Mouse (Mus musculus): ENCODE measurements around the gene Sema7a.

Gene Sema7a

DNA sequence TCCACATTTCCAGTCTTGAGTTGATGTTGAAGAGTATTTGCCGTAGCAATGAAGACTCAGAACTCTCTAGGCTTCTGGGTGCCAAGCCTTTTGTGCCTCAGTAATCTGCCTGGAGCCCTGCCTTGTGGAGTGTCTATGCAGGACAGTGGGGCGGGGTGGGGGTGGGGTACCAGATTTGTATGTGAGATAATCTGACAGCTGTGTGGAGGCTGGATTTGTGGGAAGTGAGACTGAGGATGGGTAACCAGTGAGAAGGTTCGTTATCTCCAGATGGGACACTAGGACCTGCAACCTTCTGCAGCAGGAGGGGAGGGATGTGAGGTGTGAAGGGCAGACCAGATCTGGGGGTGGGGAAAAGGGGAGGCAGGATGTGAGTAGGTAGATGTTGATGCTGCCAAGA lies 7.7 kb upstream of the Sema7a start:
- POLR2A ChIA-PET: interaction anchor here in 2 of 4 experiments (0.8 to 10.8 kb wide), 6 partner anchors 8 to 67 kb away, joined by 4 to 104 read pairs (median 6); partner anchors contain the start of genes Ubl7 (in 2 of the 2) and Sema7a (in 1 of the 2)

DNA sequence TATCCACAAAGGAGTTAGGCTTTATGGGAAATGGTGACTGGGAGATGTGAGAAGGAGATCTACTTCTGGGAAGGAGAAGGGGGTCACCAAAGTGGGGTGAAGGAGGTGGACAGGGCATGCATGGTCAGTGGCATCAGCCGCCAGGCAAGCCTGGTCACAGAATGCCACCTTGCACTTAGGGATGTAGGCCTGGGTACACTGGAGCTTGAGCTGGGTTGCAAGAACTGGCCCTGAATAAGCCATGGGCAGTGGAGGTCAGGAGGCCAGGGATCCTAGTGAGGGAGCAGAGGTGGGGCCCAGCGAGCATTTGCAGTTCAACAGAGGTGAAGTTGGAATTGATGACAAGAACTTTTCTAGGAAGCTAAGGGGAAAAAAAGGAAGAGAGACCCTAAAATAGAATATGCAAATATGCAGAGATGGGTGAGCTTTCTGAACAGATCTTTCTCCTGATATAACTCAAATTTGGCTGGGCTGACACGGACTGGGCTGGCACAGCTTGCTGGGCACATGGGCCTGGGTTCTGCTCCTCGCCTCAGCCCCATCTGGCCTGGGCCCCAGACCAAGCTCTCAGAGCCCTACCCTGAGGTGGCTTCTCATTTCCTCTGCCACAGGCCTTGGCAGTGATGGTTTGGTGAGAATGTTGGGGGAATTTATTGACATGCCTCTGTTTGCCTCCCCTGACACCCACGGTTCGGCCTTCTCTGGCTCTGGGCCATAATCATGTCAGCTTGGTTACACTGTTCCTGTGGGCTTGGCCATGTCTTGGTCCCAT lies 6.9 kb upstream of the Sema7a start:
- ChIA-PET CTCF (interaction anchor here in 3 of 4 experiments (0.7 to 1.7 kb wide), 5 partner anchors 11 to 71 kb away, joined by 3 to 5 read pairs (median 3); no protein-coding TSS in a partner anchor), POLR2A (interaction anchor here in 3 of 4 experiments (0.8 to 10.8 kb wide), 5 partner anchors 11 to 66 kb away, joined by 3 to 104 read pairs (median 5); partner anchors contain the start of gene Ubl7 (in 2 of the 3))

More for the DNA sequence above, 7.7 kb upstream of the Sema7a start:
- CTCF ChIA-PET: interaction anchor here in 3 of 4 experiments (0.7 to 1.8 kb wide), 5 partner anchors 12 to 70 kb away, joined by 3 to 12 read pairs (median 3); no protein-coding TSS in a partner anchor

DNA sequence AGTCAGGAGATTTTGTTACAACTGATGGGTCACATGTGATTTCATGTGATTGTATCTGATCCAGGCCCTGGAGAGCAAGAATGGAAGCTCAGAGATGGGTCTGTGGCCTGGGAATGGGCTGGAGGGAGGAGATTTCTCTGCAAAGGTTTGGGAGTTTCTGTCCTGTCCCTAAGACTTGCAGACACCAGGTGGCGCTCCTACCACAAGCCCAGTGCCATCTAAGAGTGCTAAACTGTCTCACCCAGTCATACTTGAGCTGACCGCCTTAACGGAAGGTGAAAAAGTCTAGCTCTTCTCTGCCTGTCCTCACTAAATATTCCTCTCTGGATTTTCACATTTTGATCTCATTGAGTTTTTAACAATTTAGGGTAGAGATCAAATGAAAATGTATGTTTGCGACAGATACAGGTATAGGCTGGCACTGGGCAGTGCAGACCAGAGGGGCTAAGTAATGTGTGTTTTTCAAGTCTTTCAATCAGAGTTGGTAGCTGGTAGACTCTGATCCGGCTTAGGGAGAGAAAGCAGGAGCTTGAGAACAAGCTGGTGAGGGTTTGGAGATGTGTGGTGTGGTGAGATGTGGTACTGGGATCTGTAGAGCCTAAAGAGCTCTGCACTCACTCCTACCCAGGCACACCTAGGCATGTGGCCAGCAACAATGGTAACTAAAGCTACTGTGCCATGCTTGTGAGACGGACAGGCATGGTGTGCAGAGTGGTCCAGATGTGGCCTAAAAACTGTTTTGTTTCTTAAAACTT lies 4.1 kb upstream of the Sema7a start:
- ChIA-PET POLR2A (interaction anchor here (0.6 to 10.8 kb wide), 26 partner anchors 9 to 284 kb away, joined by 3 to 104 read pairs (median 4); partner anchors contain the start of gene Ubl7 (in 3 of the 4)), CTCF (interaction anchor here (0.5 to 9.9 kb wide), 98 partner anchors 9 to 938 kb away, joined by 3 to 148 read pairs (median 4); partner anchors contain the start of genes Islr (in 3 of the 4), Islr2 (in 3 of the 4), Arid3b (in 2 of the 4) and Cyp11a1 (in 2 of the 4))

DNA sequence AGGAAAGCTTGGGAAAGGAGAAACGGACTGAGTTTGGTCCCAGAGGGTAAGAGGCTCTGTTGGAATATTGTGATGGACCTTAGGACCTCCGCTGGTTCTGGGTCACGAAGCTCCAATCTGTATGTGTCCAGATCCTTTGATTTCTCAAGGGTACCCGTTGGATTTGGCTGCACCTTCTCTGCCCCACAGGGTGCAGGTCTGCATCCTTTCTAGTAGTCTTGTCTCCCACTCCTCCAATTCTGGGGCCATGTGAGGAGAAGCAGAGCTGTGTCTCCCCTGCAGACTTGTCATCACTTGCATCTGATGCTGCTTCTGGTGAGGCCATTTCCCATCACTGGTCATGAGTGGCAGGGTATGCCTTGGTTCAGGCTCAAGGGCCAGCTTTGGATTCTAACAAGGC lies 2.7 kb upstream of the Sema7a start:
- CTCF ChIA-PET: interaction anchor here (0.6 to 9.9 kb wide), 15 partner anchors 8 to 151 kb away, joined by 3 to 148 read pairs (median 21); partner anchors contain the start of gene Ubl7 (in 1 of the 4)
- POLR2A ChIA-PET: interaction anchor here in 2 of 4 experiments (1.4 to 10.8 kb wide), 5 partner anchors 10 to 283 kb away, joined by 3 to 104 read pairs (median 6); no protein-coding TSS in a partner anchor

DNA sequence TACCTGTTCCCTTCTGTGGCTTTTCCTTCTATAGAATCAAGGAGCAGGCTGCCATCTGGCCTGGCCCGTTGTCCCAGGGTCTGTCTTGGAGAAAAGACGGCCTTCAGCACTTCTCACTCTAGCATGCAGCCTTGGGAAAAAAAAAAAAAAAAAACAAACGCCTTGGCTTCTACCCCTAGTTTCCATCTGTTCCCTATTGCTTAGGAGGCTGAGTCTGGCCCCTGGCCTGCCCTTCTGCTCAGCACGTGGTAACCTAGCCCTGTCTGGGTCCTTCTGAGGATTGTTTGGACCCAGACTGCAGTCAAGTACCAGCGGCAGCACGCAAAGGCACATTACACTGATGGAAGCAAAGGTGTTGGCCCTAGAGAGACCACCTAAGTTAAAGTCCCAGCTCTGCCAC lies 2.3 kb upstream of the Sema7a start:
- CTCF ChIA-PET: interaction anchor here in 2 of 4 experiments (1.3 to 9.9 kb wide), 5 partner anchors 53 to 66 kb away, joined by 3 to 148 read pairs (median 35); no protein-coding TSS in a partner anchor
- POLR2A ChIA-PET: interaction anchor here in 2 of 4 experiments (1.4 to 10.8 kb wide), 3 partner anchors 9 to 62 kb away, joined by 3 to 104 read pairs (median 11); no protein-coding TSS in a partner anchor

DNA sequence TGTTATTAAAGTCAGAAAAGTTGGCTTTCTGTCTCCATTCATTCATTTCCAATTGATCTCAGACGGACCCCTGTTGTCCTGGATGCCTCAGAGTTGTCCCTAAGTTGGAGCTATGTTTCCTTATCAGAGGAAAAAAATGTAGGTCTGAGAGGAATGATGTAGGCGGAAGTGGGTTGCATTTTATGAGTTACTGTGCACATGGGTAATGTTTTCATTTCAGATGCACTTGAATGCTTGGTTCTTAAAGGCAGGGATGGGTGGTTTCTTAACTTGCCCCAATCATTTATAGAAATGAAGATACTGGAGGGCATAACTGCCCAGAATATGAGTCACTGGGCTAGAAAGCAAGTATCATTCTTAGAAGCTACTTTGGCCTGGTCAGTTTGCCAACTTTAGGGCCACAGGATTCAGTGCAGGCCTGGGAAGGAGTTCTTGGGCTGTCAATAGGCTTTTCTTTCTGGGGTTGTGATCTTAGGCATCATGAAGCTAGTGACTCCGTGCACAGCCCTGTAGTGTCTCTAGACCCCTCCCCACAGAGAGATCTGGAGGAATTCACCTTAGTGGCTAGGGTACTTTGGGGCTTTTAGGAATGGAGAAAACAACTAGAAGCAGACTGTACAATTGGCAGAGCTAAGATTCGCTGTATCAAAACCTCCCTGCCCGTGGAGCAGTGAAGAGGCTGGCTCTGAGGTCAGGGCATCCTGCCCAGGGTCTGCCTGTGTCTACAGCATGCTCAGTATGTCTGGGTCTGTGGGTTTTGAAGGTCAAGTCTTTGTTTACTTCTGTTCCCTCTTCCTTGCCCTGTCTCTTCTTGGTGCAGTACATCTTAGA lies 1.5 kb upstream of the Sema7a start:
- ChIA-PET CTCF (interaction anchor here in 3 of 4 experiments (0.5 to 9.9 kb wide), 8 partner anchors 9 to 65 kb away, joined by 3 to 148 read pairs (median 7); no protein-coding TSS in a partner anchor), POLR2A (interaction anchor here in 2 of 4 experiments (0.7 to 10.8 kb wide), 7 partner anchors 9 to 308 kb away, joined by 3 to 104 read pairs (median 5); partner anchors contain the start of gene Ubl7 (in 1 of the 2))

DNA sequence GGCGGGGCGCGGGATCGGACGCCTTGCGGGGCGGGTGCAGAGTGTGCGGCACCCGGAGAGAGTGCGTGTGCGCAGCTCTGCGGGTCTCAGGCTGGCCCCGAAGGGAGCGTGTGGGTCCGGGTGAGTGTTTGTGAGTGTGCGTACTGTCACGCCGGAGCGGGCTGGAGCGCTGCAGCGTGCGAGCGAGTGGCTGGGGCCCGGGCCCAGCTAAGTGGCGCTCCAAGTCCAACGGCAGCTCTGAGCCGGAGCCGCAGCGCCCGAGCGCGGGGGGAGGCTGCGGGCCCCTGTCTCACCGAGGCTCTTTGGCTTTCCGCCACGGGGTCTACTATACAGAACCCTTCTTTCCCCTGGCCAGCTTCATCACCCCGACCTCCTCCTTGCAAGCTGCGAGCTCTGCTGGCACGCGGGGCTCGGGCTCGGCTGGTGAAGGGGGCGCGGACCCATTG lies 460 bp downstream of the Sema7a start:
- ChIA-PET POLR2A (interaction anchor here (0.5 to 10.8 kb wide), 35 partner anchors 9 to 410 kb away, joined by 3 to 104 read pairs (median 4); partner anchors contain the start of genes Ubl7 (in 3 of the 4), Cplx3 (in 1 of the 4), Islr (in 1 of the 4) and Islr2 (in 1 of the 4)), CTCF (interaction anchor here (0.6 to 9.9 kb wide), 21 partner anchors 9 to 769 kb away, joined by 3 to 148 read pairs (median 4); partner anchors contain the start of genes Islr (in 1 of the 4), Islr2 (in 1 of the 4) and Rpp25 (in 1 of the 4))

DNA sequence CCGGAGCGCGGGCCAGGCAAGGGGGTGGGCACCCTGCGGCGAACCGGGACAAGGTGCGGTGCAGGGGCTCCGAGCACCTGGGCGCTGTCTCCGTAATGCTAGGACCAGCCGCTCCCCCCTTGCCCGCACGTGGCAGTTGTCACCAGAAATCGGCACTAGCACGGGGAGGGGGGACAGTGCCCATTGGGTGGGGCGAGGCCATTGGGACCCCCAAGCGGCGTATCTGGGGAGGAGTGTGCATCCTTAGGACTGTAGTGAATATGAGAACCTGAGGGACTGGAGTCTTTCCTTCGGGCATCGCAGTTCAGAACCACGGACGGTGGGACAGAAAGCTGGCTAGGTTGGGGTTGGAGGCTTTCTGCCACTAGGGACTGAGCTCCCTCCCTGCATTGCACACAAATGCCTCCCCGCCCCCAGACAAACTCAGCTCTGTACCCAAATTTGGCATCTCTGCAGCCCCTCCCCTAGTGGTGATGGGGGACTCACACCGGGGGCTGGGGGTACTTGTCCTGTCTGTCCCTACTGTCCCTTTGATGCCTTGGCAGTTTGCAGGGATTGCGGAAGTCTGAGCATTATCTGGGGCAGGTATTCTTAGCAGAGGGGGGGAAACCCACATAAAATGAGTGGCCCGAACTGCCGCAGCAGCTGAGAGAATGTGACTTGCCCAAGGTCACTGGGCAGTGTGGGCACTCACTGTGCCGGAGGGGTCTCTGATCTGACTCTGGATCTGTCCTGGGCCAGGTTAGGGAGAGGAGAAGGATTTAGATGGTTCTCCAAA lies 1.1 kb downstream of the Sema7a start:
- POLR2A ChIA-PET: interaction anchor here (0.5 to 10.8 kb wide), 27 partner anchors 9 to 263 kb away, joined by 3 to 104 read pairs (median 4); partner anchors contain the start of genes Ubl7 (in 2 of the 4), Islr (in 1 of the 4) and Islr2 (in 1 of the 4)
- CTCF ChIA-PET: interaction anchor here (0.6 to 9.9 kb wide), 16 partner anchors 10 to 769 kb away, joined by 3 to 148 read pairs (median 4); partner anchors contain the start of genes Islr (in 1 of the 4), Islr2 (in 1 of the 4) and Rpp25 (in 1 of the 4)

DNA sequence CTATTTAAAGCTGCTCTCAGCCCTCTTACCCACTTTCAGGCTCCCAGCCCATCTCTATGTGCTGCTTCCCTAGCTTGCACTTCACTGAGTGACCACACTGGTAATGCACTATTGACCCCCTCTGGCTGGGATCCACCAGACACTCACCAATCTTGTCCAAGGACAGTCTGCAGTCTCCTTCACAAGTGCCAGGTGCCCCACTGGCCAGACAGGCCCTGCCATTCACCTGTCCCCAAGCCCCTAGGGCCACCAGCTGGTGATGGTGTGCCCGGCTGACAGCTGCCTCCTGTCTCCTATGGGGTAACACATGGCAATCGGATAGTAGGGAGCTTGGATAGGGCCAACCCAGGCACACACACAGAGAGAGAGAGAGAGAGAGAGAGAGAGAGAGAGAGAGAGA lies 2.1 kb downstream of the Sema7a start:
- ChIA-PET POLR2A (interaction anchor here in 2 of 4 experiments (0.5 to 3.6 kb wide), 6 partner anchors 39 to 232 kb away, joined by 3 to 11 read pairs (median 4); no protein-coding TSS in a partner anchor), CTCF (interaction anchor here in 3 of 4 experiments (0.6 to 9.9 kb wide), 5 partner anchors 49 to 243 kb away, joined by 3 to 148 read pairs (median 9); no protein-coding TSS in a partner anchor)

DNA sequence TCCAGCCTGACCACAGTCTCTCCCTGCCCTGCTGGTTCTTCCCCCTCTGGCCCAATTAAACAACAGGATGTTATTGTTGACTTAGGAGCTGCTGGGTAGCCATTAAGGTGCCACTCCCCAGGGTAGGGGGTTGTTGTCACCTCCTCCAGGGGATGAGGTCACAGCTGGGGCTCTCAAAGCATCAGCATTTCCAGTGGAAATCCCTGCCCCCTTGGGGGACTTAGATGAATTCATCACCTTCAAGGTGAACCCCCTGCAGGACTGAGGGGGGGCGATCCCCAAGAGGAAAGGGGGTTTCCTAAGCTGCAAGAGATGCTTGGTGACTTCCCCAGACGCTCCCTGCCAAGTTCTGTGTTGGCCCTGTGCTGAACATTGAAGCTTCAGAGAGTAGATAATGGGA lies 3.2 kb downstream of the Sema7a start:
- ChIA-PET CTCF (interaction anchor here in 3 of 4 experiments (0.5 to 9.9 kb wide), 6 partner anchors 54 to 269 kb away, joined by 3 to 148 read pairs (median 3); partner anchors contain the start of genes Islr (in 1 of the 3) and Islr2 (in 1 of the 3)), POLR2A (interaction anchor here in 1 of 4 experiments (0.6 kb wide), 1 partner anchor 53 kb away, joined by 3 read pairs; no protein-coding TSS in a partner anchor)

DNA sequence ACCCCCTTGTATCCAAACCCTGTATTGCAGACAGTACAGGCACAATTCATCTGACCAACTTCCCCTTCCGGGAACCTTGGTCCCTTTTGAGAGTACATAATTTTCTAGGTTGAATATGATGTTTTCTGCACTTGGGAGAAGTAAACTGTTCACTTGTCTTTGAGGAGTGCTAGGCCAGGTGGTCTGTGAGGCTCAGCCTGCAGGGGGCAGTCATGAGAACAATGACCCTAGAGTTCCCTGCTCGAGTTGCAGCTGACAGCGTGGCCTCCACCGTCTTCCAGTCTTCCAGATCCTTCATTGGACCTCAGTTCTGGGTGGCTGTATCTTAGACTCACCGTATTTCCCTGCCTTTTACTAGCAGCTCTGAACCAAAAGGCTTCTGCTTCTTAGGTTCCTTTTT lies 4.7 kb downstream of the Sema7a start:
- CTCF ChIA-PET: interaction anchor here (0.6 to 3.0 kb wide), 29 partner anchors 8 to 1651 kb away, joined by 3 to 21 read pairs (median 4); no protein-coding TSS in a partner anchor
- POLR2A ChIA-PET: interaction anchor here in 2 of 4 experiments (0.7 to 1.8 kb wide), 4 partner anchors 8 to 58 kb away, joined by 3 to 8 read pairs (median 4); no protein-coding TSS in a partner anchor

DNA sequence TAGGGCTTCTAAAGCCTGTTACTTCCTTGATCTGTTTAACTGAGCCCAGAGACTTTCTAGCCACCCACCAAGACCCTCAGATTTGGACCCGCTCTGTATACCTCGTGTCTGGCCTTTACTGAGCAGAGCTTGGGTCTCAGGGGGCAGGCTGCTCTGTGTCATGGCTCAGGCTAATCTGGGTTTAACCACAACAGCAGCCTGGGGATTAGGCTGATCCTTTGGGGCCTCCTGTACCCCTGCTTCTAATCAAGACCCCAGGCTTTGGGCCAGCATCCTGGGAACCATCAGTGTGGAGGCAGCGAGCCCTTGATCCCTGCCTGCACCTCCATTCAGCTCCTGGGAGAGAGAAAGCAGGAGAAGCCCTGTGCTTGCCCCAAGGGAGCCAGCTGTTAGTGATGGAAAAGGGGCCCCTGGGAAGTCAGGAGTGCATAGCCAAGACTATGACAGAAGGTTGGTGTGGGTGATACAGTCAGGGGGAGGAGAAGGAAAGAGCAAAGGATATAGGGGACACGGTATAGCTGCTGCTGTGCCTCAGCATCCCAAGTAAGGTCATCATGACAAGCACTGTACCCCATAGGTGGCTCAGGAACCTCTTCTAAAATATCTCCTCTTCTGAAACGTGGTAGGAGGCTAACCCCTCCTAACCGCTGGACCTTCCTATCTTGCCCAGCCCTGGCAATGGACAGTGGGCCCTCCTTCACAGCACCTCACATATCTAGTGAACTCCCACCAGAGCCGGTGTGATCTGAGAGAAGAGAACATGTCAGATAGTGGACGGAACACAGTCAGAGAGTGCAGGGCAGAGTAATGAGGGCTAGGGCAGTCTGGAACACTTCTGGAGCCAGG lies 6.1 kb downstream of the Sema7a start:
- CTCF ChIA-PET: interaction anchor here (0.5 to 3.0 kb wide), 14 partner anchors 10 to 363 kb away, joined by 3 to 21 read pairs (median 6); no protein-coding TSS in a partner anchor
- POLR2A ChIA-PET: interaction anchor here in 1 of 4 experiments (0.6 to 1.8 kb wide), 3 partner anchors 9 to 546 kb away, joined by 3 to 5 read pairs (median 3); no protein-coding TSS in a partner anchor

DNA sequence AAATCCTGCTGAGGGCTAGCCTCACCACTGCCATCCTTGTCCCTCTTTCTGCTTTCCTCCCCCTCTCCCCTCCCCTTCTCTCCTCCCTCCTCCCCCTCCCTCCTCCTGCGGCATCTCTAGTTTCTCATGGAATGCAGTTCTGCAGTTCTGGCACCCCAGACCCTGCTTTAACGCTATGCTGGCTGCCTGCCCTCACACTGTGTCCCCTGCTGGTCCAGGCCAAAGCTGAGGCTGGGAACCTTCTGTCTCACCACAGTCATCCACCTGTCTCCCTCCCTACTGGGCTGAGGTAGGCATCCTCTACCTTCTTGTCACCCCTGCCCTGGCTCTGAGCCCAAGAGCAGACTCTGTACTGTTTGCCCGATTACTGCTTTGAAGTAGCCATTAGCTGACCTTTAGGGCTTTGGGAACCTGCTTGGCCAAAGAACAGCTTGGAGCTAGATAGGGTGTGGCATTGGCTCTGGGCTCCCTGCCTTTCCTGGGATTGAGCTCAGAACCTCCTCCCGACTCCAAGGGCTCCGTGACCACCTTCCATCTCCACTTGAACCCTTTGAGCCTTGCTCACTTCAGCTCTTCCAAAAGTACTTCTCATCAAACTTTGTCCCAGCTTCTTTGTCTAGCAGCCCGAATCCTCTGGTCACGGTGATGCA lies 7.6 kb downstream of the Sema7a start:
- ChIA-PET CTCF (interaction anchor here (0.5 to 2.4 kb wide), 12 partner anchors 9 to 488 kb away, joined by 3 to 11 read pairs (median 3); partner anchors contain the start of genes Islr (in 1 of the 4) and Islr2 (in 1 of the 4)), POLR2A (interaction anchor here in 2 of 4 experiments (0.6 to 1.9 kb wide), 7 partner anchors 9 to 43 kb away, joined by 3 to 6 read pairs (median 3); no protein-coding TSS in a partner anchor)
